Mouse (Mus musculus) spleen, embryonic (tissue): ENCODE results near the gene Rab30.

Source experiments
- CTCF ChIA-PET: fragments of 350-600 bp; sonication (Branson Sonifier 250); formaldehyde crosslinking; loops from one replicate; lab custom pipeline; 2022; lab: Charles Lee

The Rab30 gene

DNA sequence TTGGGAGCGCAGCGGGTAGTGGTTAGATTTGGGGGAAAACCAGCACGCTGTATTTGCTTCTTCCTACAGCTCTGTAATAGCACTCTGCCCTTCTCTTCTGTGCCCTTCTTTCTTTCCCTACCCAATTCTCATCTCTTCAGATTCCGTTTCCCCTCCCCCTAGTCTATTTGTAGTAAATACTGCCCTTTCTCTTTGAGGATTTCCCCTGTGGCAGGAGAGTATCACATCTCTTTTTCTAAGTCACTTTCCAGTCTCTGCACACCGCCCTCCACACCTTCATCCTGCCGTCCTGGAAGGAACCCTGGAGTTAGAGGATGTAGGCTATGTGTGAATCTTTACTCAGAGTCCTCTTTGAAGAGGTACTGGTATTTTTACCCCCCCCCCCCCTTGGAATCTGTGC lies 1.9 kb downstream of the Rab30 start:
- CTCF ChIA-PET: no interaction called here

DNA sequence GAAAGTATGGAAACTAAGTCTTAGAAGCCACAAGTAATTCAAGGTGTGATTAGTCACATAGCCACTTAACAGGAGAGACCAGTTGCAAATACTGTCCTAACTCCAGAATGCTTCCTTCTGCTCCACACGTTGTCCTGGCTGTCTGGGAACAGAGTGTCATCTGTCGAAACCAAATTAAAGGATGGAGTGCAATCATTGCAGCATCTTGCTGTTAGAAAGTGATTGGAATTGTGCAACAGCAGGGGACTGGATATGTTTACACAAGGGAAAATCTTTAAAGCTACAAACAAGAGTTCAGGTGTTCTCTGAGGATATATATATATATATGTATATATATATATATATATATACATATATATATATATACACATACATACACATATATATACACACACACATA lies 9.0 kb downstream of the Rab30 start:
- CTCF ChIA-PET: no interaction called here

DNA sequence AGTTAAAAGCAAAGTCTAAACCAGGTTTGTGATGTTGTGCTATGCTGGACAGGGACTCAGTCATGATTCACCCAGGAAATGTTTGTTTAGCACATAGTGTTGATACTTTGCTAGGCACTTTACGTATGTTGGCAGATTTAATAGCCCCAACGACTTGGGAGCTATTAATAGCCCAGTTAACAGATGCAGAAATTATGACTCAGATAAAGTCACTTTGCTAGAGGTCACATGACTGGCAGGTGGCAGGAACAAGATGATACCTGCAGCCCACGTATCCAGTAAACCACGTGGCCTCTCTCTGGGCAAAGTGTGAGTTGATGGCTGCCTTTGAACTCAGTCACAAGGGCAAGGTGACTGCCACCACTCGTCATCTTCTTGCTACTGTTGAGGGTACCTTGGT lies 16.7 kb downstream of the Rab30 start:
- CTCF ChIA-PET: no interaction called here

DNA sequence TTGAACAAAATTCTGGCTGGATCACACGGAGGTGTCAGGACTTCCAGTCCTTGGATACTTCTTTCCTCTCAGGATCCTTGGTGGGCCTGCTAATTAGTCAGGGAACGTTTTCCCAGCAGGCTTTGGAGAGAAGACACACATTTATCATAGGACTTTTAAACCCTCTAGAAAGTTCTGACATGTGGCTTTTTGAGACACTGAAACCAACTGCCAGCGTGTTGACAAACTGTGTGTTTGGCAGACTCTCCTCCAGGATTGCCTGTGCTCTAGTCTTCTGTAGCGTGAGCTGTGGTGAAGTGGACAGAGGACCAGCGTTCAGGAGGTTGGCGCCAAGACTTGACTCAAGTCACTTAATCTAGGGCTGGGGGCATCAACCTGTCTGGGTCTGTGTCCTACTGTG lies 19.2 kb downstream of the Rab30 start:
- CTCF ChIA-PET: interaction anchor here (0.6 kb wide), 1 partner anchor 39 kb away, joined by 6 read pairs; no protein-coding TSS in a partner anchor

DNA sequence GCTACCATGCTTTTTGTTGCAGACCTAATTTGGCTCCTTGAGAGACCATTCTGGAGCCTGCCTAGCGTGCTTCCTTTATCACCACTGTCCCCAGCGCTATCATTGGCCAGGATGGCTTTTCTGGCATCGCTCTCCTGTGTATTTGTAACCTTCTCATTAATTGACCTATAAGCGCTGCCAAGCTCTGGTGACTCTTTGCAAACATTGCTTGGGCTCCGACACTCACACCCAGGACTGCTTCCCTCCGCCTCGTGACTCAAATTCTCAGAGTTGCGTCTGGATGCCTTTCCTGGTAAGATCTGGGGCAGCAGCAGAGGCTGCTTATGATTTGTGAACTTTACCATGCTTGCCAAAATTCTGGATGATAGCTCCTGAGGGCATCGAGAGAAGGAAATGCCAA lies 19.8 kb downstream of the Rab30 start:
- CTCF ChIA-PET: interaction anchor here (0.6 kb wide), 1 partner anchor 38 kb away, joined by 6 read pairs; no protein-coding TSS in a partner anchor

DNA sequence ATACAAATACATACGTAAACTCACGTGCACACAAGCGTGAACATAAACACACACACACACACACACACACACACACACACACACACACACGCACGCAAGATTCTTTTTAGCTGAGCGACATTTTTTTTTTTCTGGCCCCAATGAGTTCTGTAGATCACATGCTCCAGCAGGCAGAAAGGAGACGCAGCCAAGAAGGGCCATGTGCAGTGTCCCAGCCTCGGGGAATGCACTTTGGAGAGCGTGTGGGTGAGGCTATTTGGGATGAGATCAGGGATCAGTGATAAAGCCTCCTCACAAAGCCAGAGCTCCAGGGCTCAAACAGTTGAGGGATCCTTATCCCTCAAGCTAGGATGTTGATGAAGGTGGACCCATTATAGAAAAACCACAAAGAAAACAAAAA lies 24.0 kb downstream of the Rab30 start:
- CTCF ChIA-PET: no interaction called here

DNA sequence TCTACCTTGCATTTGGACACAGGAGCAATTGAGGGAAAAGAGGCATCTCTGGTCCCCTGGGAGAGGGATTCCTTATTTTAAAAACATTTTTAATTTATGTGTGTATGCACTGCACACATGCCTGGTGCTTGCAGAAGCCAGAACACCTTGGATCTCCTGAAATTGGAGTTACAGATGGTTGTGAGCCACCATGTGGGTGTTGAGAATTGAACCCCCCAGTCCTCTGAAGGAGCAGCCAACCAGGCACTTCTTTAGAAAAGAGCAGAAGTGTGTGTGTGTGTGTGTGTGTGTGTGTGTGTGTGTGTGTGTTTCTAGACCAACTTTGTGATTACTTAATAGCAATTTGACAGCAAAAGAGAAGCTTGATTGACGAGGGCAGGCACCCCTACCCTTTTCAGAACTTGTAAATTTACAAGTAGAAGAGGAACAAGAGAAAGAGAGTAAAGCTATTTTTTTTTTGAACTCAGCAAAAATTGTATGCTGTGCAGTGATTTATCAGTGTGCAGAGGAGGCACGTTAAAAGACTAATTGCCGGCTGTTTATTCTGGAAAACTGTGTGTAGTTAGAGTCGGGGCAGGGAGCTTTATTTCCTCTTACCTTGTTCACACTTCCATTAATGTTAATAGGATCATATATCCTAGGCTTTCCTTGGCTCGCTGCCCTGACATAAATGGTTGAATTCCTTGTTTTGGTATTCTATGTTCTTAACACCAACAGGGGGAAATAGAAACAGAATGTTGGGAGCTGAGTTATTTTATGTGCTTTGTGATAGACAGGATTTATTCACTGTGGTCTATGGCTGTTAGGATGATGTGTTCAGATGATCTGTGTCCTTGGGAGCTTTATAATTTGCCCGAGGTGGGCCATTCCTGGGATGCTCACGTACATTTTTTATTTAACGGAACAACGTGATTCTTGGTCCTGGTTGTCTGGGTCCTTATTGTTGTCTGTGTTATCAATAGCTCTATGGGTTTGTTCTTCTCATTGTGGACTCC lies 25.0 kb downstream of the Rab30 start:
- CTCF ChIA-PET: no interaction called here

DNA sequence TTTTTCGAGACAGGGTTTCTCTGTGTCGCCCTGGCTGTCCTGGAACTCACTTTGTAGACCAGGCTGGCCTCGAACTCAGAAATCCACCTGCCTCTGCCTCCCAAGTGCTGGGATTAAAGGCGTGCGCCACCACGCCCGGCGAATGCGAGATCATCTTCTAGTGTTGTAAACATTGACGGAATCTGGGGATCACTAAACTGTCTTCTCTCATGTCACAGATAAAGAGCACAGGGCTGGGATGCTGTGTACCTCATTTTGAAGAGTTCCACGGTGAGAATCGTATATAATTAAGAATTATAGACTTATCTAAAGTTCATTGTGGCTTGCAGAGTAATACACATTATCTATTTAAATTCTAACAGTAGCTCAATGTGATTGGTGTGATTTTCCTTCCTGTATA lies 26.7 kb downstream of the Rab30 start:
- CTCF ChIA-PET: interaction anchor here (0.5 kb wide), 1 partner anchor 61 kb away, joined by 3 read pairs; no protein-coding TSS in a partner anchor

DNA sequence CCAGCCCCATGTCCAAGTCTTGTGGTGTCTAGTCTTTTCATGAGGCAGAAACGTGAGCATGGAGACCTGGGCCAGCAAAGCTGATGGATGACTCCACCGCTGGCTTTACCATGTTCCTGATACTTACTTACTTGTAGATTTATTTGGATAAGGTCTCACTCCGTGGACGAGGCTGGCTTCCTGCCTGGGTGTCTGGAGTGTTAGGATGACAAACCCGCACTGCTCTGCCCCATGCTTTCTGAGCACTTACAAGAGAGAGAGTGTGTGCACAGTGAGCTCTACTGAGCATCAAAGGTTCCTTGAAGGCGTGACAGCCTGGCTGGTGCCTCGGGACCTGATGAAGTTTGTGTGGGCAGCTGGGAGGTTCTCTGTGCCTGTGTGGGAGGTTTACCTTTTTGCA lies 27.5 kb downstream of the Rab30 start:
- CTCF ChIA-PET: no interaction called here

DNA sequence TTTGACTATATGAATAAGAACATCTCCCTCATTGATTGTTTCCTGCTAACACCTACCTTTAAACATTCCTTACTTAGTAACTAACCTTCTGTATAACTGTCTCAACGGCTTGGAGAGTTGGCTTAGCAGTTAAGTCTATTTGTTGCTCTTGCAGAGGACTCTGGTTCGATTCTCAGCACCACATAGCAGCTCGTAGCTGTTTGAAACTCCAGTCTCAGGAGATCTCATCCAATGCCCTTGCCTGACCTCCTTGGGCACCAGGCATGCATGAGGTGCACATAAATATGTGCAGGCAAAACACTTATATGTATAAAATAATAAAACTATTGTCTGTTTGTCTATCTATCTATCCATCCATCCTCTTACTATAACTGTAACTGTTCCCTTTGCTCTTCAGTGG lies 31.6 kb downstream of the Rab30 start:
- CTCF ChIA-PET: no interaction called here

DNA sequence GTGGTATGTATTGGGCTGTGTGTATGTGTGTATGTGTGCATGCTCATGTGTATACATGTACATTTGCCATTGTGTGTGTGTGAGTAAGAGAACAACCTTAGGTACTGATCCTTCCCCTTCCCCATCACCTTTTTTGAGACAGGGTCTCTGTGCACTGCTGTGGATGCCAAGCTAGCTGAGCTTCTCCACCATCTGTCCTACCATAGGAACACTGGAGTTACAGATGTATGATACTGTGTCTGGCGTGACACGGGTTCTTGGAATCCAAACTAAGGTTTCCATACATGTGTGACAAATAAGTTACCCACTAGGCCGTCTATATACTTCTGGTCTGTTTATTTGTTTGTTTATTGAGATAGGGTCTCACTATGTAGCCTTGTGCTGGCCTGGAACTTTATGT lies 32.2 kb downstream of the Rab30 start:
- CTCF ChIA-PET: no interaction called here

DNA sequence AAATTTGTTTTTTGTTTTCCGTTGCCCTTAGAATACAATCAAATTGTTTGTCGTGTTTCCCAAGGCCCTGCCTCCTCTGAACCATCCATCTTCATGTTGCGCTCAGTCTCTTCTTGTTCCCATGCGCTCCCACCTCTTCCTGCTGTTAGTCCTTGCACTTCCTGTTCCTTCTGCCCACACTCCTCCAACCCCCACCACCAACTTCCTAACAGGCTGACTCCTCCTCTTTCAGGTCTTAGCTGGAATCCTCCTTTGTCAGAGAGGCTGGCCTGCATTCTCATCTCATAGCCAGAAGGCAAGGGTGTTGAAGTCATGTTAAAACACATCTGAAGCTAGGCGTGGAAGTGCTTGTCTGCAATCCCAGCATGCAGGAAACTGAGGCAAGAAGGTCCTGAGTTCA lies 33.3 kb downstream of the Rab30 start:
- CTCF ChIA-PET: no interaction called here

DNA sequence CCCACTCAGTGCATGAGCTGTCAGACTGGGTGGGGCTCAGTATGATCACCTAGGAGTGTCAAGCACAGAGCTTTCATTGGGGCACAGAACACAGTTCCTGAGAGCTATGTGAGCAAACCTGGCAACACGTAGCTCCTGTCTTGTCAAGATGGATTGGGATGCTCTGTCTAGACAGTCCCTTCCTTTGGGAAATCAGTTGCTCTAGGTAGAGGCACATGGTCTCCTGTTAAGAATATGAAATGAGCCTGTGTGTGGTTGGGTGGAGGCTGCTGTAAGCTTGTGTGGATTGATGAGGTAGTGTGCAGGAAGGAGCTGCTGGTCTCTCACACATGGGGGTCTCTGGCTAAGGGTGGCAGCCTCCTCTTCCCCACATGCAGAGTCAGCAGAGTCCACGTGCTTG lies 34.3 kb downstream of the Rab30 start:
- CTCF ChIA-PET: interaction anchor here (0.6 kb wide), 1 partner anchor 206 kb away, joined by 3 read pairs; no protein-coding TSS in a partner anchor

DNA sequence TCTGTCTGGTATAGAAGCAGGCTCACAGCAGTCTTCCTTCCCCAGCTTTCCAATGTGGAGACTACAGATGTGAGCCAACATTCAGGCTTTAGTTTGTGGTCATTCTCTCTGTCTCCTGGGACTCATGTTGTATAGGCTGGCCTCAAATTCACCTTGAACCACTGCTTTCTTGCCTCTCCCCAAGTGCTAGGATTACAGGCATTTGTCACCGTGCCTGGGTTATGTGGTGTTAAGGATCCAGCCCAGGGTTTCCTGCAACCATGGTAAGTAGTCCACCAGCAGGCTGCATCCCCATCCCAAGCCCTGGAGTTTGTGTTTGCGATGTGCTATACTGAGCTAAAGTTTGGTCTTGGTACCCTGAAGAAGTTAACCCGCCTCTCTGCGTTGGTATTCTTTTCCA lies 35.2 kb downstream of the Rab30 start:
- CTCF ChIA-PET: no interaction called here

DNA sequence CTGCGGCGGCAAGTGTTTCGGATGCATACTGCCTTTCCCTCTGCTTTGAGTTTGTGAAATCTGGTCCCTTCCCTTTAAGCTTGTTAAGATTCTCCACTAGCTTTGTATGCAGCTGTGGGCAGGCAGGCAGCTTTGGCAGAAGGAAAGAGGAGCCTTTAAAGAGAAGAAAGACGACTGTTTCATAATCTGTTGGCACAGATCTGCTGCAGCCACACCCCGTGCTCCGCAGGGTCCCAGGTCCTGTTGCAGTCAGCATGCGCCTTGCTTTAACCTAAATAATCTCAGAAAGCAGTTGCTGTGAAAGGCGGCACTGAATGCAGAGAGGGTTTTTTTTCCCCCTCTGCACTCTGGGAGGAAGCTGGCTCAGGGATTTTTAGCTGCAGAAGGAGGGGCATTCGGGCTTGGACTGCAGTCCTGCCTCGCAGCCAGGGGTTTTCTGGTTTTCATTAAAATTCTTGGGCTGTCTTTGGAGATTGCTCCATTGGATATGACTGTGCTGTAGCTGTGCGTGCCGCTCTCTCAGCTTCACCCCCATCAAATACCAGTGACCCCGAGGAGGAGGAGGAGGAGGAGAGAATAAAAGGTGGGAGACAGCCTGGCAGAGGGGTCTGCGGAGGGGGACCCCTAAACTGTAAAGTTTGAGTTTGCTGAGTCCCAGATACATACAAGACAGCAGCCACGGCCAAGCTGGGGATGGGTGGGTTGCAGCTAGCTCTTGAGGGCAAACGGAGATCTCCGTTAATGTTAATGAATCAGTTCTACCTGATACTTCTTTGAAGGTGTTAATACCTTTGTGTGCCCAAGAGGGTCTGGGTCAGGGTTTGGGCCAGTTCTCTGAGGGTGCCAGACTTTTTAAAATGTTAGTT lies 35.9 kb downstream of the Rab30 start:
- CTCF ChIA-PET: no interaction called here

DNA sequence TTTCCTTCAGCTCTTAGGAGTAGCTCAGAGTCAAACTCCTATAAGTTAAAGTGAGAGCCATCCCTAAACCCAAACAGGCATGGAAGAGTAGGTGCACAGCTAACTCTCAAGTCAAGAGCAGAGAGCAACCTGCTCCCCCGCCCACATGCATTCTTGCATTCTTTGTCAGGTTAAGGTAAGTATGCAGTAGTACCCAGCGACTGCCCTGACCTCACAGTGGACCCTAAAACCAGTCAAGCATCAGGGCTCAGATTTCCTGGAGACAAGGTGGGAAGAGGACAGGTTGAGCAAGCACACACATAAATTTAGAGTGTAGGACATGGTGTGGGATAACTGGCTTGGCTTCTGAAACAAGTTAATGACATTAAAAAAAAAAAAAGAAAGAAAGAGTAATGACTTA lies 37.7 kb downstream of the Rab30 start:
- CTCF ChIA-PET: interaction anchor here (0.8 kb wide), 1 partner anchor 95 kb away, joined by 3 read pairs; the partner anchor contains the start of genes Ddias and Prcp

DNA sequence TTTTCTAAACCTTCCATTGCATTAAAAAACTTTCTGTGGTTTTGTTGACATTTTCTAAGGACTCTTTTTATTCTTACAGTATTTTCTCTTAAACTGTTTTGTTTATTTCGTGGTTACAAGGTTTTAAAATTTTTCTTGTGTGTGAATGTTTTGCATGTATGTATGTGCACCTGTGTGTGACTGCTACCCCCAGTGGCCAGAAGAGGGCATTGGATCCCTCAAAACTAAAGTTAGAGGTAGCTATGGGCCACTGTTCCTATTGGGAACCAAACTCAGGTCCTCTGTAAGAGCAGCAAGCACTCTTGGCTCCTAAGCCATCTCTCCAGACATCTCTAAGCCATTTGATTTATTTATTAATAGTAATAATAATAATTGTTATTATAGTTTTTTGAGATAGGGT lies 40.0 kb downstream of the Rab30 start:
- CTCF ChIA-PET: no interaction called here

DNA sequence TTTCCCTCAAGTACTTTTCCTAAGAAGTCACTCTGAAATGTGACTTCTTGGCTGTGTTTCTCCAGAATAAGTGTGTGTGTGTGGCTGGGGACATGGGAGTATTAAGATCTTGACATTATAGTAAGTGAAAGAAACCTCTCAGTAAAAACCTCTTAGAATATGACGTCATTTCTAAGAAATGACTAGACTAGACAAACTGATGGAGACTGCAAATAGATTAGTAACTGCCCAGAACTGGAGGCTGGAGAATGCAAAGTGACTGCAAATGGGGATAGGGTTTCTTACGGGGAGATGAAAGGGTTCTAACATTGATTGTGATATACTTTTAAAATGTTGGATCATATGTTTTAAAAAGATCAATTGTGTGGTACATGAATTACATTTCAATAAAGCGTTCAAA lies 40.5 kb downstream of the Rab30 start:
- CTCF ChIA-PET: no interaction called here

DNA sequence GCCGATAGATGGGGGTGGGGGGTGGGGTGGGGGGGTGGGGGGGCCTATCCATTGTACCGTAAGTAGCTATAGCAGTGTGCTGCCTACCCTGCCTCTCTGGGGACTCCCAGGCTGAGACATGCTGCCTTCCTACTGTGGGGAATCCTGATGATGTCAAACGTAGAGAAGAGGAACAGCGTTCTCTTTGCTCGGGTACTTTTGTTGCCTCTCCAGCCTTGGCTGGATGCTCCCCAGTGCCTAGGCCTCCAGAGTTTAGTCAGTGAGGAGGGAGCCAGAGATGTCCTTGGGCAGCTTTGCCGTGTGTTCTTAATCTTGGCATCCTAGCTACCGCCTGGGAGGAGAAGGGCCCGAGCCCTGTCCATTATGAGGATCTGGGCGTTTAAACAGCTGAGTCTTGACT lies 41.1 kb downstream of the Rab30 start:
- CTCF ChIA-PET: interaction anchor here (0.6 kb wide), 1 partner anchor 17 kb away, joined by 7 read pairs; no protein-coding TSS in a partner anchor

DNA sequence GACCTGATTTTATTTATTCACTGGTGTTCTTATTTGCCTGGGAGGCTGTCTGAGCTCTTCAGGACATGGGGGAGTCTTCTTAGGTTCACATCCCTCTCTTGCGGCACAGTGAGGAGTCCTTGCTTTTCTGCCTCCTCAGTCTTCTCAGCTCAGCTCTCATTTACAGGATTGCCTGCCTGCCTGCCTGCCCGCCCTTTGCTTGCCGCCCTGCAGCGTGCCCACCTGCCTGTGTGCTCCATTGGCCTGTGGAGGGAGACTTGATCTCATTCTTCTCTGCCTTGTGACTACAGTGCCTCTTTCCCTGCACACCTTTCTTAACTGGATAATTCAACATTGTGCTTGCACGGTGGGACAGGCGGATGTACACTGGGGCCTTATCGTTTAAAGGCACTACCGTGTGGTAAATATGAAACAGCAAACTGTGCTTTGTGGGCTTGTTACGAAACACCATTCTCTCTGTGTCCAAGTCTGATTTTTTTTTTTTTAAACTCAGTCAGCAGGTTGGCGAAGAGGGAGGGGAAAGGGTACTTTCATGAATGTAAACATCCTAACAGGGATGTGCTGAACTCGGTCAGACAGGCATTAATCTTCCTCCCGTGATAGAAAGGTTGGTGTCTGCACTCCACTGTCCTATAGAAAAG lies 41.9 kb downstream of the Rab30 start:
- CTCF ChIA-PET: no interaction called here

DNA sequence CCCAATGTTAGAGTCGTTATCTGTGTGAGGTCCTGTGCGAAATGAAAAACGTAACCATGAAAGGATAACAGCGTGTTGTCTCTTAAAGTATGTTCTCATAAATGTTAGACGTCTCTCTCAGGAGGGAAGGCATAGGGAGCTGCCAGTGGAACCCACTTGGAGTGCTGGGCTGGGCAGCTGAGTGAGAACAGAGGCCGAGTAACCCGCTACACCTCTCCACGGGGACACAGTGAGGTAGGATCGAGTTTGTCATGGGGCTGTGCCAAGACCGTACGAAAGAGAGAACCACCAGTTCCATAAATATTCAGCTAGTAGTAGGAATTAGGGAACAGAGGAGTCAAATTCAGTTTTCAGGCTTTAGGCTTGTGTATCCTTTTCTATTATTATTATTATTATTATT lies 42.5 kb downstream of the Rab30 start:
- CTCF ChIA-PET: interaction anchor here (0.6 kb wide), 1 partner anchor 35 kb away, joined by 4 read pairs; no protein-coding TSS in a partner anchor
